Mouse (Mus musculus) stomach, postnatal 0 days (tissue): ENCODE measurements around the gene Mogat1.

Source experiments
- CTCF ChIP-seq: IDR thresholded peaks from 2 replicates; pipeline ENCODE4 v1.5.1; 2016; ENCODE audit warnings: antibody characterized with exemption, low read depth, mild to moderate bottlenecking, moderate library complexity
- EP300 ChIP-seq: optimal IDR thresholded peaks from 2 replicates; pipeline ENCODE3; 2016; ENCODE audit warnings: antibody characterized with exemption

GRCm38 (mm10) chr1:78539166-78539565 is 28.4 kb downstream of the Mogat1 start:
- TF ChIP-seq CTCF (no peak), EP300 (no peak)
